Mouse (Mus musculus): Measurements from ENCODE around the gene 4930572O03Rik. TPM values are rescaled to one million over a fixed set of nuclear protein-coding genes. Genes with fewer than 3 reads are reported as not detected.
"Not testable (repeated sequence)": the region's sequence is repeated elsewhere in the genome, so short reads cannot be mapped to it uniquely, and the experiment has no call there.

The 4930572O03Rik gene
- polyA plus RNA-seq (2012; fragmentation: generic; extraction: Trizol), result not detected
- long read RNA-seq, experiment 1, result 0 reads
- long read RNA-seq, experiment 2, result 0 reads

GRCm38 (mm10) chr5:15656959-15657358 lies at the start of gene 4930572O03Rik:
4930572O03Rik (minus strand) TSS chr5:15657059.
- not testable (repeated sequence) for H3K79me3 ChIP-seq (ENCODE audit: low read depth); H3K27me3 ChIP-seq (ENCODE audit: control insufficient read depth, insufficient read depth, insufficient read length); H3ac ChIP-seq (ENCODE audit: control insufficient read depth, insufficient read length, low read depth); H3K4me3 ChIP-seq (ENCODE audit: insufficient read depth, poor library complexity, severe bottlenecking); H3K79me2 ChIP-seq (ENCODE audit: control insufficient read depth, insufficient read depth); H3K36me3 ChIP-seq (ENCODE audit: control insufficient read depth, insufficient read depth)

DNA sequence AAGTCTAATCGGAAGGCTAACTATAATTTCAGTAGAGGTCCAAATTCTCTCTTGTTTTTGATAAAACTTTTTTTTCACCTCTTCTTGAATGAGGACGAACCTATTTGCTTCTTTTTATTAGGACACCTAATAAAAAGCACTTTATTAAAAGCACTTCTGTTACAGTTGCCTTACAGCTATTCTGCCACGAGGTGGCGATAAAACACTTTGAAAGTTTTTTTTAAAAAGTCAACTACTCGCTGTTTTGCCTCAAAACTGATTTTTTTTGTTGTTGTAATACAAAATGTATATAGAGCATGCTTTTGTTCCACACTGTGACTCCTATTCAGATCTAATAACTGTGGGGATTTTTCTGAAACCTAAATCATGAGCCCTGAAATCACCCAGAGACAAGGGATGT lies 46.0 kb upstream of the 4930572O03Rik start:
- H3K79me3 ChIP-seq (ENCODE audit: low read depth); H3ac ChIP-seq (ENCODE audit: control insufficient read depth, insufficient read length, low read depth); H3K36me3 ChIP-seq (ENCODE audit: control insufficient read depth, insufficient read depth); H3K79me2 ChIP-seq (ENCODE audit: control insufficient read depth, insufficient read depth); H3K4me3 ChIP-seq (ENCODE audit: insufficient read depth, poor library complexity, severe bottlenecking); H3K27me3 ChIP-seq (ENCODE audit: control insufficient read depth, insufficient read depth, insufficient read length): not testable (repeated sequence)

- H3K4me3 ChIP-seq (ENCODE audit: insufficient read depth, poor library complexity, severe bottlenecking); H3ac ChIP-seq (ENCODE audit: control insufficient read depth, insufficient read length, low read depth); H3K27me3 ChIP-seq (ENCODE audit: control insufficient read depth, insufficient read depth, insufficient read length); H3K36me3 ChIP-seq (ENCODE audit: control insufficient read depth, insufficient read depth); H3K79me2 ChIP-seq (ENCODE audit: control insufficient read depth, insufficient read depth); H3K79me3 ChIP-seq (ENCODE audit: low read depth): not testable (repeated sequence)
Measured at GRCm38 (mm10) chr5:15697719-15698118, 40.9 kb upstream of the 4930572O03Rik start.

- H3ac ChIP-seq (ENCODE audit: control insufficient read depth, insufficient read length, low read depth); H3K79me3 ChIP-seq (ENCODE audit: low read depth); H3K36me3 ChIP-seq (ENCODE audit: control insufficient read depth, insufficient read depth); H3K27me3 ChIP-seq (ENCODE audit: control insufficient read depth, insufficient read depth, insufficient read length); H3K4me3 ChIP-seq (ENCODE audit: insufficient read depth, poor library complexity, severe bottlenecking); H3K79me2 ChIP-seq (ENCODE audit: control insufficient read depth, insufficient read depth): not testable (repeated sequence)
Measured at GRCm38 (mm10) chr5:15691849-15692248, 35.0 kb upstream of the 4930572O03Rik start.

DNA sequence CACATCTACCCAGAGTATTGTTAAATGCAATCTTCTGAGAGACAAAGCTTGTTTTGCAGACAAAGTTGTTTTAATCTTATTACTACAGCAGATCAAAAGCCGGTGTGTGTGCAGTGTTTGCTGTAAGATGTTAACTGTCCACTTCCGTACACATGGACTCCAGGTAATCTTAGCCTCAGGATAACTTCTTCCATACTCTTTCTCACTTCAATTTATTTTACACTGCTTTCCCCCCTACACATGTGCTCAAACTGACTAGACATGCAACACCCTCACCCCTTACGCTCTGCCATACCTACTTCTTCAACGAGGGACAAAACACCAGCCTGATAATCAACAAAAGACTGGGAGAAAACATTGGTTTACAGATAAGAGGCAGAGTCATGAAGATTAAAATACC lies 34.0 kb upstream of the 4930572O03Rik start:
- H3K79me3 ChIP-seq (ENCODE audit: low read depth); H3K36me3 ChIP-seq (ENCODE audit: control insufficient read depth, insufficient read depth); H3ac ChIP-seq (ENCODE audit: control insufficient read depth, insufficient read length, low read depth); H3K79me2 ChIP-seq (ENCODE audit: control insufficient read depth, insufficient read depth); H3K4me3 ChIP-seq (ENCODE audit: insufficient read depth, poor library complexity, severe bottlenecking); H3K27me3 ChIP-seq (ENCODE audit: control insufficient read depth, insufficient read depth, insufficient read length): not testable (repeated sequence)

DNA sequence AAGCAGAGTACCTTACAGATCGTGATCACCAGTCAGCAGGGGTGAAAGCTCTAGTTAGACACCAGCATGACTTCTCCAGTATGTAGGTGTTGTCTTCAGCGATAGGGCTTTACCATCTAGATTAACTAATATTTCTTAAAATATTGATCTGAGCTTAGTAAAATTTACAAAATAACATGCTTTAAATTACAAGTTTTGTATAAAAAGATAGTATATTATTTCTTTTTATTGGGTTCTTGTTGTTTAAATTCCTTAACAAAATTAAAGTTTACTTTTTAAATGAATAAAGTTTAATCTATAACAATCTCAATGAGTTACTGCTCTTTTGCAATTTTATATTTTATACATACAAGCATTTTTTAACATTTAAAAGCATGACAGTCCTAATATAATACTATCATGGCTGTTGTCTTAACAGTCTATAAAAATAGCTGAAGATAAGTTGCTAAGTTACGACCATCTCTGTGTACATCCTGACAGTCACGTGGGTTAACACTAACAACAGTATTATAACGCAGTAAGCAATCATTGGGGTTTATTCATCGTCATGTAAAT lies 32.9 kb upstream of the 4930572O03Rik start:
- not testable (repeated sequence) for H3K4me3 ChIP-seq (ENCODE audit: insufficient read depth, poor library complexity, severe bottlenecking); H3K79me3 ChIP-seq (ENCODE audit: low read depth); H3ac ChIP-seq (ENCODE audit: control insufficient read depth, insufficient read length, low read depth); H3K27me3 ChIP-seq (ENCODE audit: control insufficient read depth, insufficient read depth, insufficient read length); H3K36me3 ChIP-seq (ENCODE audit: control insufficient read depth, insufficient read depth); H3K79me2 ChIP-seq (ENCODE audit: control insufficient read depth, insufficient read depth)

- not testable (repeated sequence) for H3ac ChIP-seq (ENCODE audit: control insufficient read depth, insufficient read length, low read depth); H3K27me3 ChIP-seq (ENCODE audit: control insufficient read depth, insufficient read depth, insufficient read length); H3K79me3 ChIP-seq (ENCODE audit: low read depth); H3K36me3 ChIP-seq (ENCODE audit: control insufficient read depth, insufficient read depth); H3K79me2 ChIP-seq (ENCODE audit: control insufficient read depth, insufficient read depth); H3K4me3 ChIP-seq (ENCODE audit: insufficient read depth, poor library complexity, severe bottlenecking)
Measured at GRCm38 (mm10) chr5:15688874-15689658, 32.2 kb upstream of the 4930572O03Rik start.

GRCm38 (mm10) chr5:15681301-15682035 lies 24.6 kb upstream of the 4930572O03Rik start:
- H3ac ChIP-seq (ENCODE audit: control insufficient read depth, insufficient read length, low read depth); H3K36me3 ChIP-seq (ENCODE audit: control insufficient read depth, insufficient read depth); H3K79me3 ChIP-seq (ENCODE audit: low read depth); H3K27me3 ChIP-seq (ENCODE audit: control insufficient read depth, insufficient read depth, insufficient read length); H3K79me2 ChIP-seq (ENCODE audit: control insufficient read depth, insufficient read depth); H3K4me3 ChIP-seq (ENCODE audit: insufficient read depth, poor library complexity, severe bottlenecking): not testable (repeated sequence)

DNA sequence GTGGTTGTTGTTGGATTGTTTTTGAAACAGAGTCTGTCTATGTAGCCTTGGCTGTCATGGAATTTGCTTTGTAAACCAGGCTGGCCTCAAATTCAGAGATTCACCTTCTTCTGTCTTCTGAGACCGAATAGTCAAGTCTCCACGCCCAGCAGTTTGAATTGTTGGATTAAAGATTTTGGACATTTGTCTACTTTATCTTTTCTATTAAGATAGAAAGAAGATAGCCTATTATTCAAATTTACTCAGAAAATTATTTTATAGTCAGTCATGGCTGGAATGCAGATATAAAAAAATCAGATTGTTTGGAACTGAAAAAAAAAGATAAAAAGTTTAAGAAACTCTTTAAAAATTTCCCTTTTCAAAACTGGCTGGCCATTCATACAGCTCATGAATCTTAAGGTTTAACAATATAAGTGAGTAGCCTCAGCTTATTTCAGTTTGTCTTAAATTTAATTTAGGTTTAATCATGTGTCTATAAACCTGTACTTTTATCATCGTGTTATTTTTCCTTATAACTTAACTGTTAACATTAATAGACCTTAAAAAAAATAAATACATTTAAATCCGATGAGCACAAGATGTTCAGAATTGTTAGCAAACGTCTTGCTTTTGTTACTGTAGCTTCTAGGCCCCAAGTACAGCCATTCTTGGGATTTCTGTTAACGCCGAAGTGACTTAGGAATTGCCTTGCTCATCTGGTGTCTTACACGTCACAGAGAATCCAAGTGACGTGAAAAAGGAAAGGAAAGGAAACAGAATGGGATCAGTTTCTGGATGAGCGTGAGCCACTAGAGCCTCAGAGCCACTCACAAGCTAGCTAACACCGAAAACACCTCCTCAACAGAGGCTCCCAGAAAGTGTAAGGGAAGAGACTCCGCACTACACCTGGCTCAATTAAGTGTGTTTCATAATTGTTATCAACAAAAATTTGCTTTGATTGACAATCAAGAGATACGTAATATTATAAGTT lies 23.4 kb upstream of the 4930572O03Rik start:
- H3ac ChIP-seq (ENCODE audit: control insufficient read depth, insufficient read length, low read depth); H3K79me2 ChIP-seq (ENCODE audit: control insufficient read depth, insufficient read depth): not testable (repeated sequence)

DNA sequence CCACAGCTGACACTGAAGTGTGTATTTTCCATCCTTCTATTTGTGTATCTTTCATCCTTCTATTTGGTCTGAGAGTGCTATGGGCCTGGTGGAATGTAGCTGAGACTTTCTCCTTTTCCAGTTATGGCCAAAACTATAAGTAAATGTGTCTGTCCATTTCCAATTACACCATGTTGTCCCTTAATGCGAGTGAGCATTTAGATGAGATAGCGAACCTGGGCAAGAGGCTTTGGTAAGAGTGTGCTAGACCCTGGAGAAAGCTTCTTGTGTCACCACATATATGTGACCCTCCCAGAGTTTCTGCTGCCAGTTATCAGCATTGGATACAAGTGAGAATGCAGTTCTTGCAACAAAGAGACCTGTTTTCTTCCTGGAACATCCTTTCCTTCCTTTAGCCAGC lies 22.0 kb upstream of the 4930572O03Rik start:
- not testable (repeated sequence) for H3K4me3 ChIP-seq (ENCODE audit: insufficient read depth, poor library complexity, severe bottlenecking); H3K27me3 ChIP-seq (ENCODE audit: control insufficient read depth, insufficient read depth, insufficient read length); H3K79me2 ChIP-seq (ENCODE audit: control insufficient read depth, insufficient read depth); H3ac ChIP-seq (ENCODE audit: control insufficient read depth, insufficient read length, low read depth); H3K79me3 ChIP-seq (ENCODE audit: low read depth); H3K36me3 ChIP-seq (ENCODE audit: control insufficient read depth, insufficient read depth)

More for the DNA sequence above, 23.4 kb upstream of the 4930572O03Rik start:
- H3K4me3 ChIP-seq (ENCODE audit: insufficient read depth, poor library complexity, severe bottlenecking); H3K36me3 ChIP-seq (ENCODE audit: control insufficient read depth, insufficient read depth); H3K27me3 ChIP-seq (ENCODE audit: control insufficient read depth, insufficient read depth, insufficient read length); H3K79me3 ChIP-seq (ENCODE audit: low read depth): not testable (repeated sequence)

GRCm38 (mm10) chr5:15677750-15678149 lies 20.9 kb upstream of the 4930572O03Rik start:
- H3K79me3 ChIP-seq (ENCODE audit: low read depth); H3K36me3 ChIP-seq (ENCODE audit: control insufficient read depth, insufficient read depth); H3ac ChIP-seq (ENCODE audit: control insufficient read depth, insufficient read length, low read depth); H3K27me3 ChIP-seq (ENCODE audit: control insufficient read depth, insufficient read depth, insufficient read length); H3K79me2 ChIP-seq (ENCODE audit: control insufficient read depth, insufficient read depth); H3K4me3 ChIP-seq (ENCODE audit: insufficient read depth, poor library complexity, severe bottlenecking): not testable (repeated sequence)

Data from C2C12 (cell line).